In genomic region chr10:59864884-59865726, GRCm38 (mm10) we compare ENCODE assay signal across 8 mouse cellular contexts. TPM values are rescaled to one million over a fixed set of nuclear protein-coding genes. Genes with fewer than 3 reads are reported as not detected.
DNase-seq lines count a peak whose midpoint lies in the region; ATAC-seq lines count a peak whose summit lies in the region.

No protein-coding gene starts in this region.

- H3K36me3 ChIP-seq in heart, embryonic 11.5 days (ENCODE audit: control insufficient read depth, insufficient read depth, low read length), result no peaks in the 10 kb centered on the region
- peaks cover 26% of the 10 kb centered on the region for H3K36me3 ChIP-seq in limb, embryonic 13.5 days

- DNase-seq in heart, adult 11 months, result peak; percentile 96
- peak; percentile 88 for DNase-seq in embryo, embryonic 9.5 days (ENCODE audit: extremely low spot score)
- DNase-seq in heart, adult 8-10 months (ENCODE audit: low spot score), result peak; percentile 83
- DNase-seq in kidney, adult 9 months, result peak; percentile 87
- peak; percentile 50 to 67 for DNase-seq in monocyte, adult 2 months (ENCODE audit: low read depth in 1 of 2, low spot score in 2 of 2)
- DNase-seq in spleen, postnatal 10 days (ENCODE audit: low spot score in 2 of 2), result peak; percentile 90 to 92

- H3K27me3 ChIP-seq in heart, embryonic 11.5 days (ENCODE audit: control insufficient read depth, insufficient read depth, low read length), result no peaks in the 10 kb centered on the region
- H3K27me3 ChIP-seq in limb, embryonic 13.5 days, result no peaks in the 10 kb centered on the region

- H3K4me1 ChIP-seq in heart, embryonic 11.5 days (ENCODE audit: control insufficient read depth, insufficient read depth, low read length), result peaks cover 11% of the 10 kb centered on the region; the same call in 1 of the 2 replicates
- H3K4me1 ChIP-seq in limb, embryonic 13.5 days, result peaks cover 10% of the 10 kb centered on the region; the same call in 1 of the 2 replicates

- ATAC-seq in heart, embryonic 11.5 days (replicated peaks; ENCODE audit: insufficient number of reproducible peaks, low FRiP score, low TSS enrichment), result no peak
- ATAC-seq in limb, embryonic 13.5 days (ENCODE audit: low FRiP score, low read depth), result peak; percentile 76

- no peak overlapping the region for H3K27ac ChIP-seq in heart, embryonic 11.5 days (ENCODE audit: low read depth, low read length)
- no peak overlapping the region for H3K27ac ChIP-seq in limb, embryonic 13.5 days

- H3K9me3 ChIP-seq in heart, embryonic 11.5 days (replicated peaks; ENCODE audit: control insufficient read depth, low read length), result no peaks in the 10 kb centered on the region
- no peaks in the 10 kb centered on the region for H3K9me3 ChIP-seq in limb, embryonic 13.5 days

- WGBS in heart, embryonic 11.5 days (ENCODE audit: insufficient replicate concordance), result 29% methylated on average over 13 of the region's 13 CpGs
- WGBS in limb, embryonic 13.5 days, result 37% methylated on average over 13 of the region's 13 CpGs

- no peak overlapping the region for H3K4me2 ChIP-seq in heart, embryonic 11.5 days
- H3K4me2 ChIP-seq in limb, embryonic 13.5 days (replicated peaks), result no peak overlapping the region

- no peak overlapping the region for H3K9ac ChIP-seq in heart, embryonic 11.5 days (ENCODE audit: low read depth, low read length)
- no peak overlapping the region for H3K9ac ChIP-seq in limb, embryonic 13.5 days

- H3K4me3 ChIP-seq in heart, embryonic 11.5 days (ENCODE audit: low read depth, low read length), result no peak overlapping the region
- no peak overlapping the region for H3K4me3 ChIP-seq in limb, embryonic 13.5 days

RNA-seq across cellular contexts. Expression of gene Dnajb12, which starts 14.3 kb away (rescaled TPM):
- 30.3 and 31.3 TPM in 2 replicates for polyA plus RNA-seq in heart, embryonic 11.5 days (2014; fragmentation: Nextera tagmentation; extraction: Ambion mirVana)
- 10 to 100 TPM; 38.1 to 44.8 (median 44.4) TPM for total RNA-seq in heart, adult 8-10 months (2022)
- 19.3 and 20.1 TPM in 2 replicates for polyA plus RNA-seq in limb, embryonic 13.5 days (2015; fragmentation: Nextera tagmentation; extraction: Ambion mirVana)
